Mouse (Mus musculus): ENCODE data around the gene Med15.

DNA sequence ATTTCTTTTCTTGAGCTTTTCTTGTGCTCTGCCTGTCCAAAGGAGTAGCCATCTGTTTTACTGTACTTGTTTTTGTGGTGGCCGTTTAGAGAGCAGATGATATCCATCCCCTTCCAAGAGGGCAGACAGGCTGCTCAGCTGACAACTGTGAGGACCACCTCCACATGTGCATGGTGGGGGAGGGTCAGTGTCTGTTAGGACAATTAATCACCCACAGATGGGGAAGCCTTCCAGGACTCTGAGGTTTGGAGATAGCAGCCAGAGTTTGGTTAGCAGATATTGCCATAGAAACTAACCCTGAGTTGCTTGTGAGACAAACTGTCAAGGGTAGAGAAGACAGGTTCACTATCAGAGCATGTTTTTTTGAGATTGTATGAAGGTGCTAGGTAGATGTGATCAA lies 28.4 kb upstream of the Med15 start:
- TF ChIP-seq CTCF (IDR thresholded peaks at IDR 0.05; ENCODE audit: extremely low read depth, insufficient read depth, low read length) (no peak), POLR2A (IDR thresholded peaks at IDR 0.05; ENCODE audit: extremely low read depth, insufficient read depth, low read length) (no peak)

Measured in cortical plate, adult 2 months (tissue).